Mouse (Mus musculus) MEL (cell line): ENCODE measurements around the gene Zfp420.

ENCODE experiments used
- BHLHE40 ChIP-seq: IDR thresholded peaks from 2 replicates; pipeline ENCODE4 v1.6.1; 2012; ENCODE audit warnings: low read depth, mild to moderate bottlenecking, inconsistent platforms, low read length, improper control_type of control experiment, borderline replicate concordance
- CTCF ChIP-seq, 3 experiments: IDR thresholded peaks in 2 of 3; conservative IDR thresholded peaks in 1 of 3; 2 replicates each; pipeline ENCODE4 v1.5.1; 2011 to 2012; ENCODE audit warnings: low read length in 3 of 3, low read depth in 2 of 3, mild to moderate bottlenecking in 2 of 3, improper control_type of control experiment in 1 of 3, inconsistent platforms in 1 of 3, mixed read lengths in 1 of 3, moderate library complexity in 1 of 3; ENCODE audit not compliant: control insufficient read depth in 1 of 3, insufficient read depth in 1 of 3, poor library complexity in 1 of 3, severe bottlenecking in 1 of 3
- EP300 ChIP-seq, 2 experiments: IDR thresholded peaks; 2 replicates each; pipeline ENCODE4 v1.6.1; 2011; ENCODE audit warnings: improper control_type of control experiment in 2 of 2, low read length in 2 of 2, low read depth in 1 of 2, mild to moderate bottlenecking in 1 of 2
- KAT2A ChIP-seq: conservative IDR thresholded peaks from 2 replicates; pipeline ENCODE4 v1.6.1; 2012; ENCODE audit warnings: low read depth, low read length, improper control_type of control experiment, inconsistent platforms
- MAFK ChIP-seq: IDR thresholded peaks from 2 replicates; pipeline ENCODE4 v1.6.1; 2011; ENCODE audit warnings: low read depth, mild to moderate bottlenecking, low read length, improper control_type of control experiment, borderline replicate concordance
- POLR2A ChIP-seq, 2 experiments: IDR thresholded peaks; 2 replicates each; pipeline ENCODE4 v1.6.1; 2011 to 2012; ENCODE audit warnings: low read length in 2 of 2, mild to moderate bottlenecking in 2 of 2, control low read depth in 1 of 2, improper control_type of control experiment in 1 of 2, low read depth in 1 of 2, moderate library complexity in 1 of 2; ENCODE audit not compliant: control insufficient read depth in 1 of 2, insufficient read depth in 1 of 2, poor library complexity in 1 of 2
- RCOR1 ChIP-seq: IDR thresholded peaks from 2 replicates; pipeline ENCODE4 v1.6.1; 2012; ENCODE audit warnings: low read depth, mild to moderate bottlenecking, inconsistent platforms, low read length, improper control_type of control experiment

DNA sequence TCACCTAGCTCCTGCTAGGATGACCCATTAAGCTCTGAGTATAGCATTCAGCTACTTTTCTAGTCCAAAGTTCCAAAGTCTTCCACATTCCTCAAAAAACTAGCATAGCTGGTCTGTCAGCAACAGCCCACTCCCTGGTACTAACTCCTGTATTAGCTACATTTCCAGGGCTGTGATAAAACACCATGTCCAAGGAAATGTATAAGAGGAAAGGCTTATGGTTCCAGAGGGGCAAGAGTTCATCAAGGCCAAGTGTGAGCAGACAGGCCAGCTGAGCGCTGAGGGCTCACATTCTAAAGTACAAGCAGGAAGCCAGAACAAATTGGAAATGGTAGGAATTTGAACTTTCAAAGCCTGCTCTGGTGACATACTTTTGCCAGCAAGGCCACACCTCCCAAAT, 17.7 kb upstream of the Zfp420 start:
- no peak for TF ChIP-seq MAFK
- no peak for TF ChIP-seq CTCF (IDR thresholded peaks at IDR 0.05 in 2 of 3, conservative IDR thresholded peaks at IDR 0.05 in 1 of 3; ENCODE audit: control insufficient read depth in 1 of 3, insufficient read depth in 1 of 3, low read depth in 2 of 3, low read length in 3 of 3, poor library complexity in 1 of 3, severe bottlenecking in 1 of 3)
- TF ChIP-seq POLR2A (IDR thresholded peaks at IDR 0.05; ENCODE audit: control insufficient read depth in 1 of 2, insufficient read depth in 1 of 2, low read depth in 1 of 2, low read length in 2 of 2, poor library complexity in 1 of 2) = no peak
- no peak for TF ChIP-seq EP300 (IDR thresholded peaks at IDR 0.05; ENCODE audit: low read depth in 1 of 2, low read length in 2 of 2)
- no peak for TF ChIP-seq KAT2A
- no peak for TF ChIP-seq BHLHE40
- no peak for TF ChIP-seq RCOR1
